Mouse (Mus musculus) ES-Bruce4 (cell line): ENCODE data around the gene Ddx28.

Experiments
- CTCF ChIP-seq: IDR thresholded peaks from one replicate; pipeline ENCODE4 v1.8.1; 2011; ENCODE audit warnings: low read depth, low read length
- EP300 ChIP-seq: IDR thresholded peaks from 2 replicates; pipeline ENCODE4 v1.6.1; 2011; ENCODE audit warnings: low read depth, low read length; ENCODE audit not compliant: insufficient read depth
- POLR2A ChIP-seq: IDR thresholded peaks from one replicate; pipeline ENCODE4 v1.8.1; 2011; ENCODE audit warnings: low read length; ENCODE audit not compliant: insufficient read depth

- TF ChIP-seq POLR2A (no peak), CTCF (no peak), EP300 (no peak)
Measured at GRCm38 (mm10) chr8:105961536-105961935, 50.1 kb downstream of the Ddx28 start.
